Mouse (Mus musculus): ENCODE measurements at regions not wholly inside any gene's neighbourhood (a gene's known extent, or its start where the extent isn't known, plus 50 kb on each side); places are given as distances from the start of the nearest gene placed in this dataset.
"Not testable (repeated sequence)": the region's sequence is repeated elsewhere in the genome, so short reads cannot be mapped to it uniquely, and the experiment has no call there.

- no peak for DNase-seq (ENCODE audit: low spot score)
These were observed 540.5 kb upstream of the Pkdcc start for GRCm38 (mm10) chr17:82674593-82674992.

GRCm38 (mm10) chr17:82666557-82666956 lies 548.5 kb upstream of the Pkdcc start:
- DNase-seq (ENCODE audit: low spot score): not testable (repeated sequence)

- DNase-seq (ENCODE audit: low spot score): no peak
These were observed 550.7 kb upstream of the Pkdcc start for GRCm38 (mm10) chr17:82664352-82664751.

- no peak for DNase-seq (ENCODE audit: low spot score)
These were observed 578.5 kb upstream of the Pkdcc start for GRCm38 (mm10) chr17:82636459-82637189.

- no peak for DNase-seq (ENCODE audit: low spot score)
These were observed 579.2 kb upstream of the Pkdcc start for GRCm38 (mm10) chr17:82635849-82636248.

- no peak for DNase-seq (ENCODE audit: low spot score)
These were observed 608.4 kb upstream of the Pkdcc start for GRCm38 (mm10) chr17:82606642-82607175.

- DNase-seq (ENCODE audit: low spot score): no peak
These were observed 631.3 kb upstream of the Pkdcc start for GRCm38 (mm10) chr17:82583801-82584200.

GRCm38 (mm10) chr17:82533521-82533920 lies 681.6 kb upstream of the Pkdcc start:
- DNase-seq (ENCODE audit: low spot score): no peak

- no peak for DNase-seq (ENCODE audit: low spot score)
These were observed 697.0 kb upstream of the Pkdcc start for GRCm38 (mm10) chr17:82518129-82518528.

GRCm38 (mm10) chr17:82516850-82517249 lies 698.2 kb upstream of the Pkdcc start:
- DNase-seq (ENCODE audit: low spot score): no peak

GRCm38 (mm10) chr17:82513816-82514215 lies 701.3 kb upstream of the Pkdcc start:
- no peak for DNase-seq (ENCODE audit: low spot score)

GRCm38 (mm10) chr17:82504291-82504690 lies 710.8 kb upstream of the Pkdcc start:
- no peak for DNase-seq (ENCODE audit: low spot score)

GRCm38 (mm10) chr17:82485544-82485943 lies 729.5 kb upstream of the Pkdcc start:
- DNase-seq (ENCODE audit: low spot score): no peak

- no peak for DNase-seq (ENCODE audit: low spot score)
These were observed 730.5 kb upstream of the Pkdcc start for GRCm38 (mm10) chr17:82484609-82485008.

- DNase-seq (ENCODE audit: low spot score): no peak
These were observed 719.8 kb upstream of the Slc8a1 start for GRCm38 (mm10) chr17:82457972-82458371.

GRCm38 (mm10) chr17:82453847-82454246 lies 715.7 kb upstream of the Slc8a1 start:
- no peak for DNase-seq (ENCODE audit: low spot score)

- DNase-seq (ENCODE audit: low spot score): no peak
These were observed 700.9 kb upstream of the Slc8a1 start for GRCm38 (mm10) chr17:82439105-82439504.

GRCm38 (mm10) chr17:82437206-82437605 lies 699.0 kb upstream of the Slc8a1 start:
- no peak for DNase-seq (ENCODE audit: low spot score)

- no peak for DNase-seq (ENCODE audit: low spot score)
These were observed 694.5 kb upstream of the Slc8a1 start for GRCm38 (mm10) chr17:82432678-82433077.

- no peak for DNase-seq (ENCODE audit: low spot score)
These were observed 670.1 kb upstream of the Slc8a1 start for GRCm38 (mm10) chr17:82408296-82408695.

- no peak for DNase-seq (ENCODE audit: low spot score)
These were observed 661.2 kb upstream of the Slc8a1 start for GRCm38 (mm10) chr17:82399328-82399727.

GRCm38 (mm10) chr17:82379371-82379770 lies 641.2 kb upstream of the Slc8a1 start:
- DNase-seq (ENCODE audit: low spot score): not testable (repeated sequence)

GRCm38 (mm10) chr17:82378248-82378820 lies 640.2 kb upstream of the Slc8a1 start:
- DNase-seq (ENCODE audit: low spot score): no peak

- DNase-seq (ENCODE audit: low spot score): no peak
These were observed 639.0 kb upstream of the Slc8a1 start for GRCm38 (mm10) chr17:82377176-82377592.

All from layer of hippocampus, adult 9-10 months (tissue).